Mouse (Mus musculus): ENCODE results near the gene Dus4l. TPM values are rescaled to one million over a fixed set of nuclear protein-coding genes. Genes with fewer than 3 reads are reported as not detected.

Dus4l gene
- polyA plus RNA-seq, 1 experiment = 1.8 TPM

DNA sequence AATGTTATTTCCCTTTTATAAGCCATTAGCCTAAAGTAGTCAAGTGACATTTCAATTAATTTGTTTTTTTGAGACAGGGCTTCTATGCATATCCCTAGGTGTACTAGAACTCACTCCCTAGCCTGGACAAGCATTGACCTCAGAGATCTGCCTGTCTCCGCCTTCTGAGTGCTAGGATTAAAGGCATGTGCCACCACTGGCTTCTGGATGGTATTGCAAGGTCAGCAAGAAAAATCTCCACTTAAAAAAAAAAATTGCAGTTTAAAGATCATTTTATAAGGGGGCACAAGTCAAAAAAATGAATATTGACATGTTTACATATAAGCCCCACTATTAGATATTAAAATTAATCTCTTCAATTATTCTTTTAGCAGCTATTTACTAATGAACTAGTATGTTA lies 29.6 kb downstream of the Dus4l start:
- no peaks in the 10 kb centered on the region for H3K27me3 ChIP-seq (ENCODE audit: control insufficient read depth, insufficient read depth, low read length)
- TF ChIP-seq POLR2A (IDR thresholded peaks at IDR 0.05; ENCODE audit: low read depth, low read length) (no peak), CTCF (IDR thresholded peaks at IDR 0.05; ENCODE audit: extremely low read depth, insufficient read length, insufficient replicate concordance, low read depth, low read length) (no peak)
- WGBS = 100% methylated on average over 1 of the region's 1 CpGs
- H3K4me3 ChIP-seq (ENCODE audit: low read depth, low read length) = no peak overlapping the region
- no peak overlapping the region for H3K27ac ChIP-seq (ENCODE audit: insufficient read depth, low read depth, low read length)
- peaks cover 25% of the 10 kb centered on the region for H3K36me3 ChIP-seq (ENCODE audit: control insufficient read depth, insufficient read depth, low read length)
- no peaks in the 10 kb centered on the region for H3K4me1 ChIP-seq (ENCODE audit: control insufficient read depth, insufficient read depth, insufficient read length, low read length)

DNA sequence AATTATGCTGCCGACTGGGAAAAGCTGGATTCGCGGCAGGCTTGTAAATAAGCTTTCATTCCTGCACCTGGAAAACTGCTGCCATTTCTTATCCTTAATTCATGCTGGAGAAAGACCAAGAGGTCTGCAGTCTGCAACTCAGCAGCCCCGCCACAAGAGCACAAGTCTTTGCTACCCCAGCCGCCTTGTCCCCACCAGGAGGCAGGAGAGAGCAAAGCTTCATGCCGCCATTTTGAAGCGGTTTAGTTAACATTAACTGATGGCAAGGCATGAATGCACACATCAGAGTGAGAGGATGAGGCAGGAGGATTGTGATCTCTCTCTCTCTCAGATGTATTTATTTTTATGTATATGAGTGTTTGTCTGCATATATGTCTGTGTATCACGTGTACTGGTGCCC lies 34.5 kb downstream of the Dus4l start:
- TF ChIP-seq CTCF (IDR thresholded peaks at IDR 0.05; ENCODE audit: extremely low read depth, insufficient read length, insufficient replicate concordance, low read depth, low read length) = peak; percentile 34; the same call in 1 of the 2 replicates
- no peak for TF ChIP-seq POLR2A (IDR thresholded peaks at IDR 0.05; ENCODE audit: low read depth, low read length)
- WGBS = 79% methylated on average over 8 of the region's 8 CpGs
- Histone ChIP-seq H3K27ac (ENCODE audit: insufficient read depth, low read depth, low read length) (0 out of 2 replicates have a peak overlapping the region, but pooled peaks have one; percentile 7), H3K27me3 (ENCODE audit: control insufficient read depth, insufficient read depth, low read length) (no peaks in the 10 kb centered on the region), H3K36me3 (ENCODE audit: control insufficient read depth, insufficient read depth, low read length) (peaks cover 26% of the 10 kb centered on the region), H3K4me3 (ENCODE audit: low read depth, low read length) (no peak overlapping the region), H3K4me1 (ENCODE audit: control insufficient read depth, insufficient read depth, insufficient read length, low read length) (no peaks in the 10 kb centered on the region)

DNA sequence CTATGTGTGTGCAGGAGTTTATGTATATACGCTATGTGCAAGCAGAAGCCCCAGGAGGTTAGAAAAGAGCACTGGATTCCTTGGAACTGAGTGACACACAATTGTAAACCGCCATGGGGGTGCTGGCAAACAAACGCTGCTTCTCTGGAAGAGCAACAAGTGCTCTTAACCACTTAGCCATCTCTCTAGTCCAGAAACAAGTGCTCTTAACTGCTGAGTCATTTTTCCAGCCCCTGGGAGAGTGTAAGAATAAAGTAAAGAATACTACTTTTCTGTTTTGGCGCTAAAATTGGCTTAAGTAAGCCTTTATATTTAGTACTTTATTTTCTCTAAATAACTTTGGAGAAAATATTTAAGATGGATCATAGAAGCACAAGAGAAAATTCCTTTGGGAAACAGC lies 41.3 kb downstream of the Dus4l start:
- Histone ChIP-seq H3K27ac (ENCODE audit: insufficient read depth, low read depth, low read length) (no peak overlapping the region), H3K27me3 (ENCODE audit: control insufficient read depth, insufficient read depth, low read length) (no peaks in the 10 kb centered on the region), H3K4me1 (ENCODE audit: control insufficient read depth, insufficient read depth, insufficient read length, low read length) (no peaks in the 10 kb centered on the region), H3K36me3 (ENCODE audit: control insufficient read depth, insufficient read depth, low read length) (peaks cover 12% of the 10 kb centered on the region), H3K4me3 (ENCODE audit: low read depth, low read length) (no peak overlapping the region)
- no peak for TF ChIP-seq POLR2A (IDR thresholded peaks at IDR 0.05; ENCODE audit: low read depth, low read length)
- TF ChIP-seq CTCF (IDR thresholded peaks at IDR 0.05; ENCODE audit: extremely low read depth, insufficient read length, insufficient replicate concordance, low read depth, low read length) = no peak
- 82% methylated on average over 4 of the region's 4 CpGs for WGBS

DNA sequence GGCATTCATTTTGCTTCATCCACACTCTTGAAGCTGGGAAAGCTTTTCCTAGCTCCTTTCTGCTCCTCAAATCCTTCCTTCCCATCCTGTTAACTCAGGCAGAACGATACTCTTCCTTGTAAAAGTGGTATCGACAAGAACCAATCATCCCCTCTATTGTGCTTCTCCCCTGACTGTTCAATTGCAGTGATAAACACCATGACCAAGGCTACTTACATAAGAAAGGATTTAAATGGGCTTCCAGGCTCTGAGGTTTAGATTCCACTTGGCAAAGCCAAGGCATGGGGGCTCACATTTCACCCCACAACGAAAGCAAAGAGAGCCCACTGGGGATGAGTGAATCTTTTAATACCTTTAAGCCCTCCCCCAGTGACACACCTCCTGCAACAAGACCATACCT lies 46.5 kb downstream of the Dus4l start:
- Histone ChIP-seq H3K4me1 (ENCODE audit: control insufficient read depth, insufficient read depth, insufficient read length, low read length) (no peaks in the 10 kb centered on the region), H3K4me3 (ENCODE audit: low read depth, low read length) (no peak overlapping the region), H3K27me3 (ENCODE audit: control insufficient read depth, insufficient read depth, low read length) (no peaks in the 10 kb centered on the region), H3K36me3 (ENCODE audit: control insufficient read depth, insufficient read depth, low read length) (no peaks in the 10 kb centered on the region), H3K27ac (ENCODE audit: insufficient read depth, low read depth, low read length) (no peak overlapping the region)
- 76% methylated on average over 3 of the region's 3 CpGs for WGBS
- no peak for TF ChIP-seq POLR2A (IDR thresholded peaks at IDR 0.05; ENCODE audit: low read depth, low read length)
- TF ChIP-seq CTCF (IDR thresholded peaks at IDR 0.05; ENCODE audit: extremely low read depth, insufficient read length, insufficient replicate concordance, low read depth, low read length) = no peak

DNA sequence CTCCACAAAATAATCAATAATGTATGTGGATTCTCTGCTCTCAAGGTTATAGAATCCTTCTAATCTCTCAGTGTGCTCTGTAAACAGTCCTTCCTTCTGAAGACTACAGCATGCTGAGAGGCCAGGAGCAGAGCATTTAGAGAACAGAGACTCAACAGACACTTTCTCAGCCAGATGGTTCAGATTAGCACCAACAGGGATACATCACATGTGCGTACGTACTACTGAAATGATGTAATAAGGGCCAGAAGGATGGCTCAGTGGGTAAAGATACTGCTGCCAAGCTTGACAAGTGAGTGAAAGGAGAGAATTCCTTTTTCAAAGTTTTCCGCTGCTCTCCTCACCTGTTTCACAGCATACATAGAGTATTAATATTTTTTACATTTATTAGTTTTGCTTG lies 49.7 kb downstream of the Dus4l start:
- no peak overlapping the region for H3K4me3 ChIP-seq (ENCODE audit: low read depth, low read length)
- no peak overlapping the region for H3K27ac ChIP-seq (ENCODE audit: insufficient read depth, low read depth, low read length)
- no peaks in the 10 kb centered on the region; the same call in 1 of the 2 replicates for H3K36me3 ChIP-seq (ENCODE audit: control insufficient read depth, insufficient read depth, low read length)
- WGBS = 97% methylated on average over 3 of the region's 3 CpGs
- no peaks in the 10 kb centered on the region for H3K4me1 ChIP-seq (ENCODE audit: control insufficient read depth, insufficient read depth, insufficient read length, low read length)
- TF ChIP-seq POLR2A (IDR thresholded peaks at IDR 0.05; ENCODE audit: low read depth, low read length) (no peak), CTCF (IDR thresholded peaks at IDR 0.05; ENCODE audit: extremely low read depth, insufficient read length, insufficient replicate concordance, low read depth, low read length) (no peak)
- H3K27me3 ChIP-seq (ENCODE audit: control insufficient read depth, insufficient read depth, low read length) = no peaks in the 10 kb centered on the region

DNA sequence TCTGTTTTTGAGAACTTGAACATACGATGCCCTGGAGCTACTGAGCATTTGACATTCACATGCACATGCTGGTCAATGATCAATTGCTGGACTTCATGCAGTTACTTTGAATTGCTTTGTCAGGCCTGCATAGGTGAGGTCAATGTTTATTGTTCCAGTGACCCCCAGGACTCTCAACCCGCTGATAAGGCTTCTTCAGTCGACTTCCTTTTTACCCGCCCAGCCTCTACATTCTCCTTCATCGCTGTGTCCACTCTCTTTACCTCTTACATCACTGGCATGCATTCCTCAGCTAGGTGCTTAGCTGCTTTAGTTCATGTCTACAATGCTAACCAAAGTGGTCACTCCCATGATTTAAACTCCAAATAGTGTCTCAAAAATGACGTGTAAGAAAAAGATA lies 51.0 kb downstream of the Dus4l start:
- no peaks in the 10 kb centered on the region for H3K4me1 ChIP-seq (ENCODE audit: control insufficient read depth, insufficient read depth, insufficient read length, low read length)
- TF ChIP-seq CTCF (IDR thresholded peaks at IDR 0.05; ENCODE audit: extremely low read depth, insufficient read length, insufficient replicate concordance, low read depth, low read length) (no peak), POLR2A (IDR thresholded peaks at IDR 0.05; ENCODE audit: low read depth, low read length) (no peak)
- no peak overlapping the region for H3K4me3 ChIP-seq (ENCODE audit: low read depth, low read length)
- H3K27ac ChIP-seq (ENCODE audit: insufficient read depth, low read depth, low read length) = no peak overlapping the region
- H3K27me3 ChIP-seq (ENCODE audit: control insufficient read depth, insufficient read depth, low read length) = no peaks in the 10 kb centered on the region
- H3K36me3 ChIP-seq (ENCODE audit: control insufficient read depth, insufficient read depth, low read length) = peaks cover 3% of the 10 kb centered on the region
- 60% methylated on average over 6 of the region's 6 CpGs for WGBS

DNA sequence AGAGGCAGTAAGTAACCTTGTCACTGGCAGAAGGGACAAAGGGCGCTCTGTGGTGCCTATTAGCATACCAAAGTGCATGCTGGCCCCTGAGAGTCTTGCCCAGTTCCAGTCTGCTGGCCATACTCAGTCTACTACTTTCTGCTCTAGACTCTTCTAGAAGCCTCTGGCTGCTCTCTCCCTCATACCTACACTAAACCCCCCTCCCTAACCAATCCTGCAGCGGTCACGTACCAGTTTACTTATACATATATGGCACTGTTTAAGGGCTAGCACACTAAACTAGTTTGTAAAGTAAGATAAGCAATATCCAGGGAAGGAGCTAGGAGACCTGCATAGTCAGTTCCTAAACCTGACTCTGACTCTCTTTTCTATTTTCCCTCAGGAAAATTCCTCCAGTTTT lies 60.3 kb downstream of the Dus4l start:
- Histone ChIP-seq H3K36me3 (ENCODE audit: control insufficient read depth, insufficient read depth, low read length) (peaks cover 8% of the 10 kb centered on the region; the same call in 1 of the 2 replicates), H3K4me3 (ENCODE audit: low read depth, low read length) (no peak overlapping the region), H3K27ac (ENCODE audit: insufficient read depth, low read depth, low read length) (no peak overlapping the region), H3K27me3 (ENCODE audit: control insufficient read depth, insufficient read depth, low read length) (no peaks in the 10 kb centered on the region), H3K4me1 (ENCODE audit: control insufficient read depth, insufficient read depth, insufficient read length, low read length) (no peaks in the 10 kb centered on the region)
- TF ChIP-seq CTCF (IDR thresholded peaks at IDR 0.05; ENCODE audit: extremely low read depth, insufficient read length, insufficient replicate concordance, low read depth, low read length) (no peak), POLR2A (IDR thresholded peaks at IDR 0.05; ENCODE audit: low read depth, low read length) (no peak)
- 95% methylated on average over 3 of the region's 3 CpGs for WGBS

All from small intestine, adult 2 months (tissue).